Mouse (Mus musculus): ENCODE data around the gene Hist1h2ad. TPM values are rescaled to one million over a fixed set of nuclear protein-coding genes. Genes with fewer than 3 reads are reported as not detected.
"Not testable (repeated sequence)": the region's sequence is repeated elsewhere in the genome, so short reads cannot be mapped to it uniquely, and the experiment has no call there.

The Hist1h2ad gene
- polyA plus RNA-seq, 2 experiments, result 4.7 to 10.4 TPM

DNA sequence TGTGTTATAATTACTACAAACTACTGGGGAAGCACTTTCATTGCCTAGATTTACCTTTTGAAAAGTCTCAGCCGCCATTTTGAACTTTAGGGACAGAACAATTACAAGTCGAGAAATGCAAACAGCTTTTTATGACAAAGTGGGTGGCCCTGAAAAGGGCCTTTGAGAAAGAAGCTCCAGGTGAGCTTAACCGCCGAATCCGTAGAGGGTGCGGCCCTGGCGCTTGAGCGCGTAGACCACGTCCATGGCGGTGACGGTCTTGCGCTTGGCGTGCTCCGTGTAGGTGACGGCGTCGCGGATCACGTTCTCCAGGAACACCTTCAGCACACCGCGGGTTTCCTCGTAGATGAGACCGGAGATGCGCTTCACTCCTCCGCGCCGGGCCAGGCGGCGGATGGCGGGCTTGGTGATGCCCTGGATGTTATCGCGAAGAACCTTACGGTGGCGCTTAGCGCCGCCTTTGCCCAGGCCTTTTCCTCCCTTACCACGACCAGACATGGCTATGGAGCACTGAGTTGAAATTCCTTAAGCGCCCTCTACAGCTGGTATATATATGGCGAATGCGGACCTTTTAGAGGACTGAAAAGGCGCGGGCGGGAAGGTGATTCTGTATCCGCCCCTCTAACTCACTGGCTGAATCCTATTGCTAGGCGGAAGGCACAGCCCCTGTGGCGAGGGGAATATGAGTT is 22.9 kb upstream of the Hist1h2ad start, which contains the start of gene Hist1h4f:
TSS of gene Hist1h4f (minus strand) at position 503 of the 689 bp plus-strand sequence.
- ATAC-seq (ENCODE audit: insufficient read depth) (peak; percentile 62), DNase-seq (ENCODE audit: low read depth in 3 of 3, low spot score in 3 of 3) (peak; percentile 94 to 95 (median 95))
- Histone ChIP-seq H3K4me1 (replicated peaks; ENCODE audit: control insufficient read depth in 2 of 2, insufficient read depth in 2 of 2, low read length in 1 of 2) (peaks cover 18 to 28% of the 10 kb centered on the region in 2 experiments), H3K4me2 (ENCODE audit: low read depth) (peak within 1 kb of the TSS; percentile 66), H3K9ac (replicated peaks) (peak within 1 kb of the TSS; percentile 89), H3K27ac (peak within 1 kb of the TSS; percentile 98), H3K4me3 (ENCODE audit: insufficient read depth in 1 of 2, low read depth in 2 of 2, low read length in 2 of 2) (peak within 1 kb of the TSS; percentile 58 to 61)
- H3K27me3 ChIP-seq (ENCODE audit: control insufficient read depth, insufficient read depth, low read length); H3K9me3 ChIP-seq (ENCODE audit: control insufficient read depth, low read length); H3K36me3 ChIP-seq (replicated peaks; ENCODE audit: control insufficient read depth, insufficient read depth, low read depth): not testable (repeated sequence)
- WGBS (ENCODE audit: insufficient replicate concordance), result 0% methylated on average over 45 of the region's 47 CpGs
- TF ChIP-seq CTCF (IDR thresholded peaks at IDR 0.05; ENCODE audit: low read depth), result peak; percentile 54
- TF ChIP-seq EP300 (IDR thresholded peaks at IDR 0.05; ENCODE audit: low read depth), result peak; percentile 93

DNA sequence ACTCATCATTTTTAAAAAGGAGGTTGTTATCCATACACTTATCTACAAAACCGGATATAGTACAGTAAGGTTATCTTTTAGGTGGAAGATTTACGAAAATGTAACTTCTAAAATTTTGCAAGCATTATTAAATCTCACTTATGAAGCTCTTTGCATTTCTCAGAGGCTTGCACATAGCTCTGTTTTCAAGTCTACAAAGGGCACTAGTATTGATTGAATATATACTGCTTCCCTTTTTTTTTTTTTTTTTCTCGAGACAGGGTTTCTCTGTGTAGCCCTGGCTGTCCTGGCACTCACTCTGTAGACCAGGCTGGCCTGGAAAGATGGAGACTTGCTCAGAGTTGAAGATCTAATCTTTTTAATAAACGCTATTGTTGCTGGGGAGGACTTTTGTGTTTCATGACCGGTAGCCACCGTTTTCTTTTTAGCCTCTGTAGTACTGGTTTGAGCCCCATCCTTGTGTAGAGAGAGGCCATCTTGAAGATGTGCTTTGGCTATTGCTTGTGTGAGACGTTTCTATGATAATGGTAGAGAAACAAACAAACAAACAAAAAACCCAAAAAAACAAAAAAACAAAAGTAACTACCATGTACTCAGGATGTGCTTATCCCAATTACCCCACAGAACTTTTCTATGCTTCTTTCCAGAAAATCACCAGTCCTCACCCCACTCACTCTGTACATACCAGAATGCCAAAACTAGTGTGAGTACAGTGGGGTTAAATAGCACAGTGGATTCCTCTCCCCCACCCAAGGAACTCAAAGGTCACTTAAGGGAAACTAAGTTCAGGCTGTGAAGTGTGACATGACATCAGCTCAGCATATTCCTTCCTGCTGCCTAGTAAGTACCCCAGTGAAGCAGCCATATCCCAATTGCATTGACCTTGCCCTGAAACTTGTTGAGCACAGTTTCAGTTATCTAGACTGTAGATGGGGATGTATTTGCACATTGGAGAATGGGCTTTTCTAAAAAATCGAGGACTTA is 22.0 kb upstream of the Hist1h2ad start:
- Histone ChIP-seq H3K4me1 (replicated peaks; ENCODE audit: control insufficient read depth in 2 of 2, insufficient read depth in 2 of 2, low read length in 1 of 2) (peaks cover 20 to 31% of the 10 kb centered on the region in 2 experiments), H3K9ac (replicated peaks) (peak overlapping the region; percentile 89), H3K4me3 (ENCODE audit: insufficient read depth in 1 of 2, low read depth in 2 of 2, low read length in 2 of 2) (peak overlapping the region; percentile 58 to 61; a peak in 3 of 4 replicates), H3K36me3 (replicated peaks; ENCODE audit: control insufficient read depth, insufficient read depth, low read depth) (no peaks in the 10 kb centered on the region), H3K9me3 (ENCODE audit: control insufficient read depth, low read length) (no peaks in the 10 kb centered on the region), H3K27me3 (ENCODE audit: control insufficient read depth, insufficient read depth, low read length) (no peaks in the 10 kb centered on the region), H3K4me2 (ENCODE audit: low read depth) (peak overlapping the region; percentile 66), H3K27ac (peak overlapping the region; percentile 98)
- TF ChIP-seq EP300 (IDR thresholded peaks at IDR 0.05; ENCODE audit: low read depth), result no peak
- no peak for TF ChIP-seq CTCF (IDR thresholded peaks at IDR 0.05; ENCODE audit: low read depth)
- DNase-seq (ENCODE audit: low read depth in 3 of 3, low spot score in 3 of 3), result no peak
- 35% methylated on average over 8 of the region's 8 CpGs for WGBS (ENCODE audit: insufficient replicate concordance)
- no peak for ATAC-seq (ENCODE audit: insufficient read depth)

DNA sequence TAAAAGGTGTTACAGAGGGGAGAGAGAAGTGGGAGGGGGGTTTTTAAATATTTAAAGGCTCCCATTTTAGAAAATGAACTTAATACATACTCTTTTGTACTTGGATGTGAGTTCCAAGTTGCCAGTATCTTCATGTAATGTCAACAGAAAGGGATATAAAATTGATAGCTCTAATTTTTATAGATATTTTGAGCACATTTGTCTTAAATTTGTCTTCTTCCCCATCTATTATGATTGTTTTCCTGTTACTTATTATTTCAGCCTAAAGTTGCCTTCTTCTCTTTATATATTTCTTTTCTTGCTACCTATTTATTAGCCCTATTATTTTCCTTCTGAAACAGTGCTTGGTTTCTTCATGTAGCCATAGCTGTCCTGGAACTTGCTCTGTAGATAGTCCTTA is 21.2 kb upstream of the Hist1h2ad start, which contains the start of gene Hist1h1d:
TSS of gene Hist1h1d (plus strand) at position 301 of the 400 bp plus-strand sequence.
- peak within 1 kb of the TSS; percentile 79 for H3K4me2 ChIP-seq (ENCODE audit: low read depth)
- H3K9ac ChIP-seq (replicated peaks), result peak within 1 kb of the TSS; percentile 92
- no peaks in the 10 kb centered on the region for H3K27me3 ChIP-seq (ENCODE audit: control insufficient read depth, insufficient read depth, low read length)
- H3K4me3 ChIP-seq (ENCODE audit: insufficient read depth in 1 of 2, low read depth in 2 of 2, low read length in 2 of 2), result no peak within 1 kb of the TSS
- H3K27ac ChIP-seq, result peak within 1 kb of the TSS; percentile 98
- no peaks in the 10 kb centered on the region for H3K36me3 ChIP-seq (replicated peaks; ENCODE audit: control insufficient read depth, insufficient read depth, low read depth)
- H3K9me3 ChIP-seq (ENCODE audit: control insufficient read depth, low read length), result no peaks in the 10 kb centered on the region
- no peak for DNase-seq (ENCODE audit: low read depth in 3 of 3, low spot score in 3 of 3)
- no peak for ATAC-seq (ENCODE audit: insufficient read depth)
- H3K4me1 ChIP-seq (replicated peaks; ENCODE audit: control insufficient read depth in 2 of 2, insufficient read depth in 2 of 2, low read length in 1 of 2), result peaks cover 20 to 31% of the 10 kb centered on the region in 2 experiments
- no peak for TF ChIP-seq CTCF (IDR thresholded peaks at IDR 0.05; ENCODE audit: low read depth)
- no peak for TF ChIP-seq EP300 (IDR thresholded peaks at IDR 0.05; ENCODE audit: low read depth)

DNA sequence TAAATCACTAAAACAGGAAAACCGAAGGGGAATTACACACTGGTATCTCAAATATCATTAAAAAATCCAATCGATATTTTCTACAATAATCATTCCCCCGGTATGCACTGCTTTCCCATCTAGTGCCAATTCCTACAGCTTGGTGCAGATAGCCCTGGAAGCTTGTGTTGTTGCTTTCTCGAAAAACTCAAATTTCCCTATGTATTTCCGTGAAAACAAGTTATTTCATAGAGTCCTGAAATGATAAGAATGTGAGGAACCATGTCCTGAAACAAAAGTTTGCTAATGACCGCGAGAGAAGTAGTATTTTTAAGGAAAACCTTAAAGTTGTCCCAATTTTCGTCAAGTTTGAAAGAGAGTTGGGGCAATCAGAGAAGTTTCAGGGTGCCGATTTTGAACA is 19.8 kb upstream of the Hist1h2ad start:
- no peak for ATAC-seq (ENCODE audit: insufficient read depth)
- Histone ChIP-seq H3K4me3 (ENCODE audit: insufficient read depth in 1 of 2, low read depth in 2 of 2, low read length in 2 of 2) (peak overlapping the region in 1 of 2 experiments; percentile 63; a peak in 2 of 4 replicates), H3K9ac (replicated peaks) (peak overlapping the region; percentile 92), H3K4me2 (ENCODE audit: low read depth) (peak overlapping the region; percentile 79), H3K9me3 (ENCODE audit: control insufficient read depth, low read length) (no peaks in the 10 kb centered on the region), H3K27ac (peak overlapping the region; percentile 95), H3K27me3 (ENCODE audit: control insufficient read depth, insufficient read depth, low read length) (no peaks in the 10 kb centered on the region), H3K36me3 (replicated peaks; ENCODE audit: control insufficient read depth, insufficient read depth, low read depth) (no peaks in the 10 kb centered on the region), H3K4me1 (replicated peaks; ENCODE audit: control insufficient read depth in 2 of 2, insufficient read depth in 2 of 2, low read length in 1 of 2) (peaks cover 19 to 28% of the 10 kb centered on the region in 2 experiments)
- 13% methylated on average over 9 of the region's 9 CpGs for WGBS (ENCODE audit: insufficient replicate concordance)
- TF ChIP-seq EP300 (IDR thresholded peaks at IDR 0.05; ENCODE audit: low read depth) (no peak), CTCF (IDR thresholded peaks at IDR 0.05; ENCODE audit: low read depth) (no peak)
- DNase-seq (ENCODE audit: low read depth in 3 of 3, low spot score in 3 of 3), result no peak
